Mouse (Mus musculus) intestine, postnatal 0 days (tissue): Measurements from ENCODE around the gene Notch2. TPM values are rescaled to one million over a fixed set of nuclear protein-coding genes. Genes with fewer than 3 reads are reported as not detected.

Source experiments
- ATAC-seq: fragments of 200-750 bp; cut with Nextera tagmentation; 2 replicates; pipeline ENCODE4 v1.8.0; 2017; ENCODE audit warnings: mild to moderate bottlenecking, moderate TSS enrichment, moderate library complexity
- H3K27ac ChIP-seq: fragments of 300-500 bp; sonication (generic); 2 replicates; pipeline ENCODE4 v1.5.1; 2014; ENCODE audit warnings: mild to moderate bottlenecking, low read depth, low read length, moderate library complexity
- H3K27me3 ChIP-seq: fragments of 300-500 bp; sonication (generic); replicated peaks from 2 replicates; pipeline ENCODE4 v1.6.1; 2014; ENCODE audit warnings: low read length, mixed read lengths; ENCODE audit not compliant: control insufficient read depth, insufficient read depth
- H3K36me3 ChIP-seq: fragments of 300-500 bp; sonication (generic); 2 replicates; pipeline ENCODE4 v1.6.1; 2014; ENCODE audit warnings: mild to moderate bottlenecking, moderate library complexity; ENCODE audit not compliant: control insufficient read depth, insufficient read depth
- H3K4me1 ChIP-seq: fragments of 300-500 bp; sonication (generic); replicated peaks from 2 replicates; pipeline ENCODE4 v1.6.1; 2014; ENCODE audit warnings: antibody characterized with exemption, low read length, mixed read lengths; ENCODE audit not compliant: control insufficient read depth, insufficient read depth
- H3K4me2 ChIP-seq: fragments of 300-500 bp; sonication (generic); replicated peaks from 2 replicates; pipeline ENCODE4 v1.6.1; 2014; ENCODE audit warnings: low read depth, mild to moderate bottlenecking, moderate library complexity
- H3K4me3 ChIP-seq: fragments of 300-500 bp; sonication (generic); 2 replicates; pipeline ENCODE4 v1.5.1; 2014; ENCODE audit warnings: low read depth, low read length
- H3K9ac ChIP-seq: fragments of 300-500 bp; sonication (generic); 2 replicates; pipeline ENCODE4 v1.6.1; 2014; ENCODE audit warnings: mild to moderate bottlenecking, low read depth, low read length
- H3K9me3 ChIP-seq: fragments of 300-500 bp; sonication (generic); 2 replicates; pipeline ENCODE4 v1.6.1; 2016; ENCODE audit warnings: mixed run types; ENCODE audit not compliant: control insufficient read depth
- CTCF ChIP-seq: sonication (generic); IDR thresholded peaks from 2 replicates; pipeline ENCODE4 v1.5.1; 2016; ENCODE audit warnings: low read depth, mild to moderate bottlenecking, control low read depth, antibody characterized with exemption, moderate library complexity
- whole genome bisulfite sequencing: fragments of 180-500 bp; shearing (Covaris S2); extraction: QIAGEN DNeasy Blood & Tissue Kit; methylation state at CpG from one replicate; pipeline ENCODE4 v1.1.7; 2014; 5-methylcytosine and 5-hydroxymethylcytosine counted together
- polyA plus RNA-seq: library from polyadenylated mRNA; unstranded; fragments of >200 nt; fragmentation: Nextera tagmentation; extraction: Ambion mirVana; gene quantifications from 2 replicates; pipeline ENCODE4 v1.2.1, GENCODE M21; 2015

Gene Notch2
- polyA plus RNA-seq, 1 experiment from 2014 or later = 4.9 TPM

- Histone ChIP-seq H3K9me3 (no peaks in the 10 kb centered on the region), H3K27ac (no peak overlapping the region), H3K4me1 (no peaks in the 10 kb centered on the region), H3K9ac (no peak overlapping the region), H3K36me3 (no peaks in the 10 kb centered on the region), H3K4me3 (no peak overlapping the region), H3K27me3 (no peaks in the 10 kb centered on the region), H3K4me2 (no peak overlapping the region)
- no peak for ATAC-seq
- WGBS = 28% methylated on average over 9 of the region's 9 CpGs
- no peak for TF ChIP-seq CTCF
Observed at GRCm38 (mm10) chr3:98197711-98198532, 184.6 kb downstream of the Notch2 start.

DNA sequence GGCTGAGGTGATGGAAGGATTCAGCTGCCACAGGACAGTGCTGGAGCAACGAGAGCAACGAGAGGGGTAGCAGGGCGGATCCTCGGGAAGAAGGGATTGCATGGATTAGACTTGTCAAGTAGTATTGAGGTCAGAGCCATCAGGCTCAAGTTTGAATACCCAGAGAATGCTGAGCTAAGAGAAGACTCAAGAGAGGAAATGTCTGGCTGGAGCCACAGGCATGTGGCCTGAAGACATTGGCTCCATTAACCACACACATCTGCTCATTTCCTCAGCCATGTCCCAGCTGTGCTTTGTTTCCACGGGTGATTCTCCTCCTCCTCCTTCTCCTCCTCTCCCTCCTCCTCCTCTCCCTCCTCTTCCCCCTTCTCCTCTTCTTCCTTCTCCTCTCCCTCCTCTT lies 186.4 kb downstream of the Notch2 start:
- Histone ChIP-seq H3K4me1 (no peaks in the 10 kb centered on the region), H3K4me3 (no peak overlapping the region), H3K27me3 (no peaks in the 10 kb centered on the region), H3K27ac (no peak overlapping the region), H3K4me2 (no peak overlapping the region), H3K9me3 (no peaks in the 10 kb centered on the region), H3K36me3 (no peaks in the 10 kb centered on the region), H3K9ac (no peak overlapping the region)
- no peak for TF ChIP-seq CTCF
- 60% methylated on average over 5 of the region's 5 CpGs for WGBS
- ATAC-seq = no peak

Other genes with a start within 250 kb of the Notch2 start
- 10.0 and 12.4 TPM in 2 replicates for gene Pde4dip, start 124.8 kb upstream of the Notch2 start, polyA plus RNA-seq
- 226 and 228 TPM in 2 replicates for gene Sec22b, start 112.3 kb upstream of the Notch2 start, polyA plus RNA-seq
- not detected in 2 replicates for gene Adam30, start 147.1 kb downstream of the Notch2 start, polyA plus RNA-seq
- gene Reg4, start 208.6 kb downstream of the Notch2 start, polyA plus RNA-seq = 90.6 and 144 TPM in 2 replicates